Mouse (Mus musculus) lung, adult 2 months (tissue): Measurements from ENCODE around the gene Rora.

Experiments
- CTCF ChIP-seq: fragments of 200-500 bp; IDR thresholded peaks from 2 replicates; pipeline ENCODE4 v1.5.1; 2011; ENCODE audit warnings: mild to moderate bottlenecking, low read length, control low read depth; ENCODE audit not compliant: insufficient read depth
- POLR2A ChIP-seq: fragments of 200-500 bp; IDR thresholded peaks from 2 replicates; pipeline ENCODE4 v1.6.1; 2011; ENCODE audit warnings: low read depth, mild to moderate bottlenecking, control low read depth, low read length, borderline replicate concordance; ENCODE audit errors: extremely low read depth

- TF ChIP-seq CTCF (no peak), POLR2A (no peak)
These were observed 638.8 kb downstream of the Rora start for GRCm38 (mm10) chr9:69292353-69292752.
